Comparison of ENCODE assay signal across 10 mouse cellular contexts in genomic region chr11:104197861-104198260, GRCm38 (mm10). TPM values are rescaled to one million over a fixed set of nuclear protein-coding genes. Genes with fewer than 3 reads are reported as not detected.
DNase-seq lines count a peak whose midpoint lies in the region; ATAC-seq and TF ChIP-seq lines count a peak whose summit lies in the region.
"Had no signal": no experiment of that assay in that cellular context is flagged by ENCODE, and none has a peak within 500 bp of the region (broad histone marks: within the 10 kb centered on the region; RNA-seq: fewer than 3 reads in every experiment).

No protein-coding gene starts in this region.

- no peaks in the 10 kb centered on the region for H3K4me1 ChIP-seq in kidney, adult 2 months (ENCODE audit: control insufficient read depth, insufficient read depth, low read length)
- H3K4me1 ChIP-seq in kidney, embryonic 16.5 days (ENCODE audit: insufficient read depth, low read length) = no peaks in the 10 kb centered on the region
- H3K4me1 ChIP-seq in ES-E14 (ENCODE audit: control insufficient read depth in 2 of 2, insufficient read depth in 2 of 2, low read length in 2 of 2, poor library complexity in 1 of 2) = peaks cover 0 to 2% of the 10 kb centered on the region in 2 experiments; a peak in 1 of 4 replicates
- no peaks in the 10 kb centered on the region for H3K4me1 ChIP-seq in forebrain, embryonic 16.5 days (replicated peaks; ENCODE audit: control insufficient read depth, insufficient read depth, low read length)
- H3K4me1 ChIP-seq: forebrain, embryonic 13.5 days had no signal

- no peak overlapping the region for H3K27ac ChIP-seq in kidney, adult 2 months (ENCODE audit: insufficient read depth, low read depth, low read length)
- H3K27ac ChIP-seq in kidney, embryonic 16.5 days (ENCODE audit: low read length) = no peak overlapping the region
- H3K27ac ChIP-seq in ES-E14 (ENCODE audit: insufficient read depth, low read depth, low read length, poor library complexity, severe bottlenecking) = no peak overlapping the region
- H3K27ac ChIP-seq in layer of hippocampus, adult 2 months = no peak overlapping the region
- no peak overlapping the region for H3K27ac ChIP-seq in forebrain, embryonic 16.5 days (ENCODE audit: low read length)
- H3K27ac ChIP-seq: forebrain, embryonic 13.5 days had no signal

- no peak for TF ChIP-seq POLR2A in kidney, adult 2 months (IDR thresholded peaks at IDR 0.05; ENCODE audit: low read depth, low read length)

- TF ChIP-seq CTCF in kidney, adult 2 months (conservative IDR thresholded peaks at IDR 0.05; ENCODE audit: insufficient read depth, insufficient read length, low read depth, low read length) = no peak
- no peak for TF ChIP-seq CTCF in layer of hippocampus, adult 2 months (conservative IDR thresholded peaks at IDR 0.05)

- no peak overlapping the region for H3K4me2 ChIP-seq in kidney, embryonic 16.5 days (replicated peaks; ENCODE audit: low read depth, low read length)
- no peak overlapping the region for H3K4me2 ChIP-seq in forebrain, embryonic 16.5 days (ENCODE audit: low read length)
- H3K4me2 ChIP-seq: forebrain, embryonic 13.5 days had no signal

- peaks cover 10% of the 10 kb centered on the region for H3K9me3 ChIP-seq in kidney, embryonic 16.5 days (ENCODE audit: low read length)
- H3K9me3 ChIP-seq in ES-E14 (ENCODE audit: control insufficient read depth, insufficient read depth, low read depth, low read length) = no peaks in the 10 kb centered on the region
- peaks cover 3% of the 10 kb centered on the region; the same call in 1 of the 2 replicates for H3K9me3 ChIP-seq in forebrain, embryonic 16.5 days (ENCODE audit: control insufficient read depth, low read length)

- WGBS in kidney, adult 2 months = 3% methylated on average over 10 of the region's 10 CpGs
- 7% methylated on average over 10 of the region's 10 CpGs for WGBS in kidney, embryonic 16.5 days
- 8% methylated on average over 10 of the region's 10 CpGs for WGBS in forebrain, embryonic 16.5 days

- in situ Hi-C loops in ES-E14 (cut with MboI; ENCODE audit: low sequenced_read_pairs in 2 of 2, unreplicated experiment in 2 of 2) = loop anchor here in 1 of 2 experiments (10.0 kb wide), 2 partner anchors 203 to 433 kb away; no protein-coding TSS in a partner anchor

- peak; percentile 7 for DNase-seq in kidney, adult 2 months
- DNase-seq in ES-E14 (ENCODE audit: low read depth, low spot score) = peak; percentile 42
- DNase-seq in c-Kit-positive CD71-positive TER-119-negative erythroid progenitor cells, embryonic 14.5 days (ENCODE audit: low read depth) = peak; percentile 5
- peak; percentile 55 for DNase-seq in lung, postnatal 14 days
- DNase-seq in layer of hippocampus, adult 2 months (ENCODE audit: low spot score in 2 of 2) = no peak

- no peak for ATAC-seq in kidney, embryonic 16.5 days (ENCODE audit: low FRiP score, low TSS enrichment)
- ATAC-seq in erythroblast, adult 5-6 weeks (replicated peaks; ENCODE audit: low FRiP score, poor library complexity, severe bottlenecking) = no peak
- no peak for ATAC-seq in forebrain, embryonic 16.5 days
- ATAC-seq: forebrain, embryonic 13.5 days had no signal

- H3K4me3 ChIP-seq in kidney, adult 2 months (ENCODE audit: insufficient read depth, low read depth, low read length) = no peak overlapping the region
- H3K4me3 ChIP-seq in kidney, embryonic 16.5 days (ENCODE audit: low read length) = no peak overlapping the region
- no peak overlapping the region for H3K4me3 ChIP-seq in ES-E14 (ENCODE audit: insufficient read depth in 1 of 2, low read depth in 1 of 2, low read length in 2 of 2, poor library complexity in 1 of 2, severe bottlenecking in 1 of 2)
- no peak overlapping the region for H3K4me3 ChIP-seq in layer of hippocampus, adult 2 months
- H3K4me3 ChIP-seq in forebrain, embryonic 16.5 days (replicated peaks; ENCODE audit: low read length) = no peak overlapping the region
- H3K4me3 ChIP-seq: forebrain, embryonic 13.5 days had no signal

- no peak overlapping the region for H3K9ac ChIP-seq in kidney, embryonic 16.5 days (replicated peaks; ENCODE audit: low read length)
- H3K9ac ChIP-seq in ES-E14 (ENCODE audit: insufficient read depth, low read depth, low read length, poor library complexity, severe bottlenecking) = no peak overlapping the region
- H3K9ac ChIP-seq in forebrain, embryonic 16.5 days (replicated peaks; ENCODE audit: low read depth, low read length) = no peak overlapping the region
- H3K9ac ChIP-seq: forebrain, embryonic 13.5 days had no signal

- no peaks in the 10 kb centered on the region for H3K36me3 ChIP-seq in kidney, adult 2 months (ENCODE audit: control insufficient read depth, insufficient read depth, low read length)
- no peaks in the 10 kb centered on the region for H3K36me3 ChIP-seq in kidney, embryonic 16.5 days (ENCODE audit: insufficient read depth, low read length)
- H3K36me3 ChIP-seq in ES-E14 (ENCODE audit: control insufficient read depth, insufficient read depth, low read length, poor library complexity, severe bottlenecking) = no peaks in the 10 kb centered on the region
- H3K36me3 ChIP-seq in forebrain, embryonic 16.5 days (ENCODE audit: control insufficient read depth, insufficient read depth) = no peaks in the 10 kb centered on the region

- H3K27me3 ChIP-seq in kidney, adult 2 months (replicated peaks; ENCODE audit: control insufficient read depth, insufficient read depth, low read length) = no peaks in the 10 kb centered on the region
- H3K27me3 ChIP-seq in kidney, embryonic 16.5 days (ENCODE audit: insufficient read depth, low read length) = peaks cover 4% of the 10 kb centered on the region; the same call in 1 of the 2 replicates
- H3K27me3 ChIP-seq in forebrain, embryonic 16.5 days (replicated peaks; ENCODE audit: control insufficient read depth, insufficient read depth, low read length) = peaks cover 8% of the 10 kb centered on the region; the same call in 1 of the 2 replicates

TF ChIP-seq in ES-E14, 5 proteins besides CTCF, POLR2A, EP300 and RAD21:
- TF ChIP-seq ZNF384 (IDR thresholded peaks at IDR 0.05; ENCODE audit: low read depth, low read length) (no peak), CHD2 (IDR thresholded peaks at IDR 0.05; ENCODE audit: low read depth, low read length) (no peak), HCFC1 (IDR thresholded peaks at IDR 0.05; ENCODE audit: borderline replicate concordance, insufficient read depth, low read length) (no peak), ZC3H11A (IDR thresholded peaks at IDR 0.05; ENCODE audit: borderline replicate concordance, low read depth, low read length) (no peak), MAFK (IDR thresholded peaks at IDR 0.05; ENCODE audit: insufficient read depth, low read depth, low read length) (no peak)

RNA-seq across cellular contexts. Expression of gene Sppl2c, which starts 11.7 kb away (rescaled TPM):
- polyA plus RNA-seq in kidney, adult 2 months (2012; rRNA removed) = 0.08 and 0.26 TPM in 2 replicates
- not detected in 2 replicates for polyA plus RNA-seq in kidney, embryonic 16.5 days (2015; fragmentation: Nextera tagmentation; extraction: Ambion mirVana)
- not detected in 2 replicates for total RNA-seq in ES-E14 (2012; rRNA removed)
- not detected for total RNA-seq in layer of hippocampus, adult 2 months (2021)
- not detected in 2 replicates for total RNA-seq in erythroblast, adult 5-6 weeks (2015; ENCODE audit: low replicate concordance)
- not detected in 2 replicates for total RNA-seq in erythroblast, adult 5-6 weeks (2017; ENCODE audit: low replicate concordance)
- not detected in 2 replicates for polyA plus RNA-seq in forebrain, embryonic 16.5 days (2015; fragmentation: Nextera tagmentation; extraction: Ambion mirVana)
- total RNA-seq: layer of hippocampus, adult 8-10 months had no signal
- polyA plus RNA-seq: forebrain, embryonic 13.5 days had no signal

RNA-seq across cellular contexts. Expression of gene Mapt, which starts 33.3 kb away (rescaled TPM):
- polyA plus RNA-seq in kidney, adult 2 months (2012; rRNA removed) = 49.8 and 53.4 TPM in 2 replicates
- 10.3 and 11.7 TPM in 2 replicates for polyA plus RNA-seq in kidney, embryonic 16.5 days (2015; fragmentation: Nextera tagmentation; extraction: Ambion mirVana)
- total RNA-seq in ES-E14 (2012; rRNA removed) = 8.8 and 9.7 TPM in 2 replicates
- total RNA-seq in layer of hippocampus, adult 2 months (2021) = 100 to 1,000 TPM; 312 to 318 TPM
- not detected in 2 replicates for total RNA-seq in erythroblast, adult 5-6 weeks (2015; ENCODE audit: low replicate concordance)
- total RNA-seq in erythroblast, adult 5-6 weeks (2017; ENCODE audit: low replicate concordance) = not detected in 2 replicates
- polyA plus RNA-seq in forebrain, embryonic 16.5 days (2015; fragmentation: Nextera tagmentation; extraction: Ambion mirVana) = 754 and 864 TPM in 2 replicates

Comparison
In these comparisons a context has a peak if more than half of its experiments do, and no peak if none do; other contexts are left out.
1. DNase-seq: peak in kidney, adult 2 months (single experiment), ES-E14 (single experiment), c-Kit-positive CD71-positive TER-119-negative erythroid progenitor cells, embryonic 14.5 days (single experiment) and lung, postnatal 14 days (single experiment); none in layer of hippocampus, adult 2 months (0 of 2).
2. RNA of gene Mapt, which starts 33.3 kb away (total RNA-seq): 312 to 318 TPM in layer of hippocampus, adult 2 months; 8.8 to 9.7 TPM in ES-E14 and not detected in erythroblast, adult 5-6 weeks; every median in the first group is over 10 times any median in the second.